Mouse (Mus musculus) kidney, postnatal 25 days (tissue): ENCODE data around the gene Casd1.

ENCODE experiments used
- DNase-seq, 2 experiments: peaks; one replicate each; pipeline ENCODE4 v3.0.0; 2021; ENCODE audit warnings: mixed read lengths in 2 of 2

Gene Casd1

GRCm38 (mm10) chr6:4600658-4601296 is at the start of gene Casd1:
Gene Casd1, plus strand, starts transcription at chr6:4600839.
- DNase-seq, result peak; percentile 63 to 78

GRCm38 (mm10) chr6:4555366-4555765 is 45.3 kb upstream of the Casd1 start:
- no peak for DNase-seq

- no peak for DNase-seq
These were observed 43.6 kb upstream of the Casd1 start for GRCm38 (mm10) chr6:4557086-4557485.

GRCm38 (mm10) chr6:4557678-4558077 is 43.0 kb upstream of the Casd1 start:
- peak; percentile 57 to 63 for DNase-seq

GRCm38 (mm10) chr6:4561156-4561555 is 39.5 kb upstream of the Casd1 start:
- no peak for DNase-seq

GRCm38 (mm10) chr6:4561621-4562020 is 39.0 kb upstream of the Casd1 start:
- DNase-seq, result no peak

GRCm38 (mm10) chr6:4562401-4562800 is 38.2 kb upstream of the Casd1 start:
- no peak for DNase-seq

- no peak for DNase-seq
These were observed 37.2 kb upstream of the Casd1 start for GRCm38 (mm10) chr6:4563477-4563876.

- no peak for DNase-seq
These were observed 30.2 kb upstream of the Casd1 start for GRCm38 (mm10) chr6:4570412-4570811.

GRCm38 (mm10) chr6:4577756-4578155 is 22.9 kb upstream of the Casd1 start:
- no peak for DNase-seq

GRCm38 (mm10) chr6:4578343-4578742 is 22.3 kb upstream of the Casd1 start:
- DNase-seq, result no peak

GRCm38 (mm10) chr6:4579620-4580019 is 21.0 kb upstream of the Casd1 start:
- DNase-seq, result no peak

- DNase-seq, result no peak
These were observed 17.2 kb upstream of the Casd1 start for GRCm38 (mm10) chr6:4583485-4583884.

- DNase-seq, result no peak
These were observed 12.7 kb upstream of the Casd1 start for GRCm38 (mm10) chr6:4587946-4588345.

- no peak for DNase-seq
These were observed 11.9 kb upstream of the Casd1 start for GRCm38 (mm10) chr6:4588722-4589121.

GRCm38 (mm10) chr6:4590089-4590488 is 10.6 kb upstream of the Casd1 start:
- no peak for DNase-seq

GRCm38 (mm10) chr6:4597711-4598110 is 2.9 kb upstream of the Casd1 start:
- no peak for DNase-seq

GRCm38 (mm10) chr6:4600085-4600657 is 468 bp upstream of the Casd1 start:
- no peak for DNase-seq

- peak; percentile 8 to 45 for DNase-seq
These were observed 775 bp downstream of the Casd1 start for GRCm38 (mm10) chr6:4601297-4601931.

GRCm38 (mm10) chr6:4602012-4602411 is 1.4 kb downstream of the Casd1 start:
- DNase-seq, result no peak

- DNase-seq, result no peak
These were observed 5.8 kb downstream of the Casd1 start for GRCm38 (mm10) chr6:4606394-4606793.

- no peak for DNase-seq
These were observed 9.7 kb downstream of the Casd1 start for GRCm38 (mm10) chr6:4610216-4610896.

GRCm38 (mm10) chr6:4611853-4612252 is 11.2 kb downstream of the Casd1 start:
- DNase-seq, result no peak

GRCm38 (mm10) chr6:4612431-4612830 is 11.8 kb downstream of the Casd1 start:
- no peak for DNase-seq
